ENCODE assay signal across 20 mouse cellular contexts in the genomic region with DNA sequence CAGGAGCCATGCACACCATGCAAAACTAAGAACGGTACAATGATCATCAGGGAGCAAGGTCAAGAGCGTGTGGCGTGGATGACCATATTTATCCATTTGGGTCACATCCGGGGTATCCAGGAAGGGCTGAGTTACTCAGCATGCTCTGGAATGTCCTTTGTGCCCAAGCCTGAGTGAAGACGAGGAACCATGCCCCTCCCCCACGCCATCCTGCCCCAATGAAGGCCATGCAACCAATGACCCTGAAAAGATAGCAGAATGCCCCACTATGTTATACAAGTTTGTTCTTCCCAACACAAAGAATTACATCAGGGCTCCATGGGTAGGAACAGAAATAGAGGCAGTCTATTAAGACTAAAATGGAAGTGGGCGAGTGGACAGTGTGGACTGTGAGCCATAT.
"Had no signal": no experiment of that assay in that cellular context is flagged by ENCODE, and none has a peak within 500 bp of the region (broad histone marks: within the 10 kb centered on the region; RNA-seq: fewer than 3 reads in every experiment).

No protein-coding gene starts in this region.

- DNase-seq: kidney, adult 9 months; kidney, postnatal 14 days; liver; lung, adult 18-20 months; lung, postnatal 10 days; lung, postnatal 36 days; midbrain, embryonic 14.5 days; thymus, adult 2 months; thymus, postnatal 14 days; thymus, postnatal 4 days had no signal

- ATAC-seq: liver, embryonic 12.5 days had no signal

- H3K9me3 ChIP-seq: limb, embryonic 10.5 days; limb, embryonic 13.5 days; liver, embryonic 12.5 days; liver, embryonic 15.5 days; lung, embryonic 15.5 days; midbrain, embryonic 10.5 days; neural tube, embryonic 12.5 days; neural tube, embryonic 15.5 days had no signal

- H3K27ac ChIP-seq: limb, embryonic 10.5 days; limb, embryonic 13.5 days; liver, embryonic 12.5 days; liver, embryonic 15.5 days; lung, embryonic 15.5 days; midbrain, embryonic 10.5 days; neural tube, embryonic 12.5 days; neural tube, embryonic 15.5 days; stomach, postnatal 0 days had no signal

- H3K27me3 ChIP-seq: limb, embryonic 13.5 days; liver, embryonic 12.5 days; liver, embryonic 15.5 days; lung, embryonic 15.5 days; megakaryocyte, embryonic 14.5 days; neural tube, embryonic 12.5 days; neural tube, embryonic 15.5 days had no signal

- H3K36me3 ChIP-seq: limb, embryonic 10.5 days; limb, embryonic 13.5 days; liver, embryonic 12.5 days; liver, embryonic 15.5 days; lung, embryonic 15.5 days; midbrain, embryonic 10.5 days; neural tube, embryonic 12.5 days; neural tube, embryonic 15.5 days had no signal

- H3K9ac ChIP-seq: limb, embryonic 13.5 days; liver, embryonic 12.5 days; liver, embryonic 15.5 days; lung, embryonic 15.5 days; neural tube, embryonic 12.5 days; neural tube, embryonic 15.5 days had no signal

- H3K4me3 ChIP-seq: limb, embryonic 10.5 days; limb, embryonic 13.5 days; liver, embryonic 12.5 days; liver, embryonic 15.5 days; lung, embryonic 15.5 days; megakaryocyte, embryonic 14.5 days; midbrain, embryonic 10.5 days; neural tube, embryonic 12.5 days; neural tube, embryonic 15.5 days had no signal

- H3K4me2 ChIP-seq: limb, embryonic 13.5 days; liver, embryonic 12.5 days; liver, embryonic 15.5 days; lung, embryonic 15.5 days; neural tube, embryonic 12.5 days; neural tube, embryonic 15.5 days had no signal

- H3K4me1 ChIP-seq: liver, embryonic 12.5 days; liver, embryonic 15.5 days; lung, embryonic 15.5 days; neural tube, embryonic 12.5 days had no signal
